Mouse (Mus musculus): ENCODE results near the gene Gpr107.

Gpr107 gene

GRCm38 (mm10) chr2:31214211-31214796 is 62.2 kb downstream of the Gpr107 start:
- in situ Hi-C loops (cut with MboI; ENCODE audit: low pct_unique_long_range_greater_than_20kb in 1 of 2, low sequenced_read_pairs in 2 of 2, unreplicated experiment in 1 of 2) = no loop called here

GRCm38 (mm10) chr2:31218611-31219010 is 66.5 kb downstream of the Gpr107 start:
- in situ Hi-C loops (cut with MboI; ENCODE audit: low pct_unique_long_range_greater_than_20kb in 1 of 2, low sequenced_read_pairs in 2 of 2, unreplicated experiment in 1 of 2) = no loop called here

- in situ Hi-C loops (cut with MboI; ENCODE audit: low pct_unique_long_range_greater_than_20kb in 1 of 2, low sequenced_read_pairs in 2 of 2, unreplicated experiment in 1 of 2) = no loop called here
Measured at GRCm38 (mm10) chr2:31219470-31219869, 67.4 kb downstream of the Gpr107 start.

GRCm38 (mm10) chr2:31220844-31221243 is 68.7 kb downstream of the Gpr107 start:
- in situ Hi-C loops (cut with MboI; ENCODE audit: low pct_unique_long_range_greater_than_20kb in 1 of 2, low sequenced_read_pairs in 2 of 2, unreplicated experiment in 1 of 2) = no loop called here

- in situ Hi-C loops (cut with MboI; ENCODE audit: low pct_unique_long_range_greater_than_20kb in 1 of 2, low sequenced_read_pairs in 2 of 2, unreplicated experiment in 1 of 2) = no loop called here
Measured at GRCm38 (mm10) chr2:31221582-31221981, 69.5 kb downstream of the Gpr107 start.

GRCm38 (mm10) chr2:31228768-31229311 is 76.7 kb downstream of the Gpr107 start:
- in situ Hi-C loops (cut with MboI; ENCODE audit: low pct_unique_long_range_greater_than_20kb in 1 of 2, low sequenced_read_pairs in 2 of 2, unreplicated experiment in 1 of 2) = no loop called here

DNA sequence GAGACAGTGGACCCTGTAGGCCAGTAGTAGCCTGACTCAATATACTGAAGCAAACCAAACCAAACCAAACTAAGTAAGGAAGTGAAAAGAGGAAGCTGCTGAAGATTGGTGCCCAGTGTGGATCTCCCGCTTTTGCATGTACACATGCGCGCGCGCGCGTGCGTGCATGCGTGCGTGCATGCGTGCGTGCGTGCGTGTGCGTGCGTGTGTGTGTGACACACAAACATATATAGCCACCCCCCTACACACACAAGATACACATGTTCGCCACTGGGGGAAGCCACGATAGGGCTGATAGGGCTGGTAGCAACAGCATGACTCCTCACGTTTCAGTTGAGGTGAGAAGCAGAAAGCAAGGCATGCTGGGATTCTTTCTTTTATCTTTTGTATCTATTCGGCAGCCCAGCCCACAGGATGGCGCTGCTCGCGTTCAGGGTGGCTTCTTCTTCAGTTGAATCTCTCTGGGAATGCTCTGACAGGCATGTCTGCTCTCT is 87.1 kb downstream of the Gpr107 start:
- in situ Hi-C loops (cut with MboI; ENCODE audit: low pct_unique_long_range_greater_than_20kb in 1 of 2, low sequenced_read_pairs in 2 of 2, unreplicated experiment in 1 of 2) = no loop called here

DNA sequence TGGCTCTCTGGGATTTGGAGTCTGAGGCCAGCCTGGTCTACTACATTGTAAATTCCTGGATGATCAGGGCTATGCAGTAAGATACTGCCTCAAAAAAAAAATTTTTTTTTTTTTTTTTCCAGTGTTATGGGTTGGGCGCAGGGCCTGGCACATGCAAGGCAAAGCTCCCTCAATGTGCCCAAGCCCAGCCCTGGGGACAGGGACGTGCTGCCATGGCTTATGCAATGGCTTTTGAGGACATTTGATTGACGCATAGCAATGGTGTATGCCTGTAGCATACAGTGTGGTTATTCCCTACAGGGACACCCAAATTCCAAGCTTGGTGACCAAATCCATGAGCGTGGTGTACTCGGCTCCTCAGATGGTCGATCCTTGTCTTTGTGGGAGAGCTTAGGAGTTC is 87.7 kb downstream of the Gpr107 start:
- in situ Hi-C loops (cut with MboI; ENCODE audit: low pct_unique_long_range_greater_than_20kb in 1 of 2, low sequenced_read_pairs in 2 of 2, unreplicated experiment in 1 of 2) = loop anchor here in 1 of 2 experiments (5.0 kb wide), 1 partner anchor 42 kb away; no protein-coding TSS in a partner anchor

- in situ Hi-C loops (cut with MboI; ENCODE audit: low pct_unique_long_range_greater_than_20kb in 1 of 2, low sequenced_read_pairs in 2 of 2, unreplicated experiment in 1 of 2) = loop anchor here in 1 of 2 experiments (5.0 kb wide), 1 partner anchor 41 kb away; no protein-coding TSS in a partner anchor
Measured at GRCm38 (mm10) chr2:31241639-31242038, 89.5 kb downstream of the Gpr107 start.

GRCm38 (mm10) chr2:31244216-31244615 is 92.1 kb downstream of the Gpr107 start:
- in situ Hi-C loops (cut with MboI; ENCODE audit: low pct_unique_long_range_greater_than_20kb in 1 of 2, low sequenced_read_pairs in 2 of 2, unreplicated experiment in 1 of 2) = loop anchor here in 1 of 2 experiments (5.0 kb wide), 1 partner anchor 38 kb away; no protein-coding TSS in a partner anchor

GRCm38 (mm10) chr2:31245051-31245450 is 92.9 kb downstream of the Gpr107 start:
- in situ Hi-C loops (cut with MboI; ENCODE audit: low pct_unique_long_range_greater_than_20kb in 1 of 2, low sequenced_read_pairs in 2 of 2, unreplicated experiment in 1 of 2) = no loop called here

- in situ Hi-C loops (cut with MboI; ENCODE audit: low pct_unique_long_range_greater_than_20kb in 1 of 2, low sequenced_read_pairs in 2 of 2, unreplicated experiment in 1 of 2) = no loop called here
Measured at GRCm38 (mm10) chr2:31245491-31246141, 93.5 kb downstream of the Gpr107 start, which contains the start of gene Ncs1. Gene Ncs1, plus strand, starts transcription at chr2:31245823.

GRCm38 (mm10) chr2:31246251-31246971 is 94.3 kb downstream of the Gpr107 start:
- in situ Hi-C loops (cut with MboI; ENCODE audit: low pct_unique_long_range_greater_than_20kb in 1 of 2, low sequenced_read_pairs in 2 of 2, unreplicated experiment in 1 of 2) = no loop called here

DNA sequence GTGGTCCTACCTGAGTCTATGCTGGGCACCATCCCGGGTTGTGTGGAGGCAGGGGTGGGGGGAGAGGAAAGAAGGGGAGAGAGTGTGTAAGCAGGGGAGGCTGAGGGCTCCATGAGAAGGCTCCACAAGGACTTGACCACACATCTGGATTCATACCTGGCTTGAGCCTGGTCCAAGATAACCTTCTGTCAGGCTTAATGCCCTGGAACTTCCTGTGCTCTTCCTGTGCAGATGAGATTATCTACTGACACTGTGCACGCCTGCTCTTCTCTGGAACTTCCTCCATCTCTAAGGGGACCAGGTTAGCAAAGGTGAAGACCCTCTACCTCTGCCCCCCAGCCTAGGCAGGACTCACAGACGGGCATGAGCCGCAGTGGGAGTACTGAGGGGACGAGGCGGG is 96.7 kb downstream of the Gpr107 start:
- in situ Hi-C loops (cut with MboI; ENCODE audit: low pct_unique_long_range_greater_than_20kb in 1 of 2, low sequenced_read_pairs in 2 of 2, unreplicated experiment in 1 of 2) = no loop called here

DNA sequence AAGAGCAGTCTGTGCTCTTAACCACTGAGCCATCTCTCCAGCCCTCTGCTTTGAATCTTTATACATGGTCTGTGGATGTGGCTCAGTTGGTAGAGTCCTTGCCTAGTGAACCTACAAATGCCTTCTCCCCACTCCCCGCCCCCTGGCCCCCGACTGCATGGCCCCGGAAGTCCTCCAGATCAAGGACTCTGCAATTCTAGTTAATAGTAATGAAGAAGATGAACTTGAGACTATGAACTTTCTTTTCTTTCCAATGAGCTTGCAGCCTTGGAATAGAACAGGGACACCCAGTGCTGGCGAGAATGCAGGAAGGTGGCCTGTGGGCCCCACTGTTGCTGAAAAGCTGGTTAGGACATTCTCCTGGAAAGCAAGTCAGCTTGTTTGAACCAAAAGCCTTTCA is 100.1 kb downstream of the Gpr107 start:
- in situ Hi-C loops (cut with MboI; ENCODE audit: low pct_unique_long_range_greater_than_20kb in 1 of 2, low sequenced_read_pairs in 2 of 2, unreplicated experiment in 1 of 2) = no loop called here

GRCm38 (mm10) chr2:31253463-31253862 is 101.3 kb downstream of the Gpr107 start:
- in situ Hi-C loops (cut with MboI; ENCODE audit: low pct_unique_long_range_greater_than_20kb in 1 of 2, low sequenced_read_pairs in 2 of 2, unreplicated experiment in 1 of 2) = no loop called here

GRCm38 (mm10) chr2:31254806-31255205 is 102.7 kb downstream of the Gpr107 start:
- in situ Hi-C loops (cut with MboI; ENCODE audit: low pct_unique_long_range_greater_than_20kb in 1 of 2, low sequenced_read_pairs in 2 of 2, unreplicated experiment in 1 of 2) = no loop called here

DNA sequence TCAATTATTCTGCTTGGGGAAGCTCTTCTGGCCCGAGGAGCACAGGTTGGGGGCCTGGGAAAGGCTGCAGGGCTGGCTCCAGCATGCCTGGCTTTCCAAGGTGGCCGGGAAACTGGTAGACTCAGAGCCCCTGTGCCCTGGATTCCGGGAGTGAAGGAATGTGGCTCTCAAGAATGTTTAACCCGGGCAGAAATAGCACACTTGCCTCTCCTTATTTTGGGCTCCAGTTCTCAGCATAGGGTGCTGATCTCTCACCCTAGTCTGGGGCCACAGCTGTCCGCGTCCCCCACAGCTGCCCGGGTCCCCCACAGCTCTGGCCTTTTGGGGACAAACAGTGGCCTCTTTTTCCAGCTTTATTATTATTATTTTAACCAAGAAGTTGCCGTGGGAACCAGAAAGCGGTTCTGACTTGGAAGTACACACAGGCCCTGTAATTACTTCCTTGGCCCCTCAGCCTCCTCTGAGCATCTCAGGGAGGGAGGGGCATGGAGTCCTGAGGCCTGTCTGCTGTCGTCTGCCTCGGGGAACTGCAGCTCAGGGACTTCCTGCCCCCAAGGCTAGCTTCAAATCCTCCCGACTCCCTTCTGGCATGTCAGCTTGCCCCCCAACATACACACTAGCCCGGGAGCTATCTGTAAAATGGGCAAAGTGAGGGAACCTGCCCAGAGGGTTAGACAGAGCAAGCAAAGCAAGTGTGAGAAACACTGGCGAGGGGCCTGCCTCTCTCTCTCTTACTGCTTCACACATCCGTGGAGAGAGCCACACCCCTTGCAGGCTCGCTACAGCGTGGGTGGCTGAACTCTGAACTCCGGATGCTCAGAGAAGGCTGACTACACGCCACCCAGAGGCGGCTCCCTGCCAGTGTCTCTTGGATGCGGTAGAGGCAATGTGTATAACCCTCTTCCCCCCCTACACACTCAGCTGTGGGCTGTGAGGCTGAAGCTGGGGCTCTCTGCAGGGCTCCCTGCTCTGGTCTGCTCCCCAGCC is 104.1 kb downstream of the Gpr107 start:
- in situ Hi-C loops (cut with MboI; ENCODE audit: low pct_unique_long_range_greater_than_20kb in 1 of 2, low sequenced_read_pairs in 2 of 2, unreplicated experiment in 1 of 2) = no loop called here

All from mouse embryonic stem cell (cell line).